Mouse (Mus musculus) embryonic facial prominence, embryonic 12.5 days (tissue): ENCODE measurements around the gene Gm21987. TPM values are rescaled to one million over a fixed set of nuclear protein-coding genes. Genes with fewer than 3 reads are reported as not detected.

Experiments used
- ATAC-seq: fragments of 200-750 bp; cut with Nextera tagmentation; 2 replicates; pipeline ENCODE4 v1.8.0; 2017; ENCODE audit not compliant: insufficient number of reproducible peaks, insufficient read depth, low FRiP score, low TSS enrichment
- H3K27ac ChIP-seq: fragments of 300-500 bp; sonication (generic); 2 replicates; pipeline ENCODE4 v1.5.1; 2016; ENCODE audit warnings: mild to moderate bottlenecking
- H3K27me3 ChIP-seq: fragments of 300-500 bp; sonication (generic); 2 replicates; pipeline ENCODE4 v1.6.1; 2016; ENCODE audit warnings: mild to moderate bottlenecking, moderate library complexity
- H3K36me3 ChIP-seq: fragments of 300-500 bp; sonication (generic); 2 replicates; pipeline ENCODE4 v1.6.1; 2016; ENCODE audit warnings: mild to moderate bottlenecking
- H3K4me1 ChIP-seq: fragments of 300-500 bp; sonication (generic); 2 replicates; pipeline ENCODE4 v1.6.1; 2016
- H3K4me2 ChIP-seq: fragments of 300-500 bp; sonication (generic); replicated peaks from 2 replicates; pipeline ENCODE4 v1.6.1; 2016; ENCODE audit warnings: mild to moderate bottlenecking, moderate library complexity
- H3K4me3 ChIP-seq: fragments of 300-500 bp; sonication (generic); 2 replicates; pipeline ENCODE4 v1.5.1; 2016; ENCODE audit warnings: mild to moderate bottlenecking
- H3K9ac ChIP-seq: fragments of 300-500 bp; sonication (generic); 2 replicates; pipeline ENCODE4 v1.6.1; 2016; ENCODE audit warnings: mild to moderate bottlenecking, moderate library complexity
- H3K9me3 ChIP-seq: fragments of 300-500 bp; sonication (generic); 2 replicates; pipeline ENCODE4 v1.6.1; 2016; ENCODE audit warnings: mild to moderate bottlenecking, moderate library complexity
- WGBS: fragments of 180-500 bp; shearing (Covaris S2); methylation state at CpG from one replicate; pipeline ENCODE4 v1.1.7; 2016; 5-methylcytosine and 5-hydroxymethylcytosine counted together
- polyA plus RNA-seq: library from polyadenylated mRNA; unstranded; fragments of >200 nt; fragmentation: Nextera tagmentation; extraction: Ambion mirVana; gene quantifications from 2 replicates; pipeline ENCODE4 v1.2.1, GENCODE M21; 2016

Gene Gm21987
- polyA plus RNA-seq, 1 experiment from 2014 or later, result not detected

GRCm38 (mm10) chr16:38373941-38374340 lies 27.1 kb downstream of the Gm21987 start:
- no peak overlapping the region for H3K4me2 ChIP-seq
- no peaks in the 10 kb centered on the region for H3K36me3 ChIP-seq
- H3K27ac ChIP-seq, result no peak overlapping the region
- H3K27me3 ChIP-seq, result no peaks in the 10 kb centered on the region
- no peak overlapping the region for H3K4me3 ChIP-seq
- no peaks in the 10 kb centered on the region for H3K9me3 ChIP-seq
- WGBS, result 85% methylated on average over 16 of the region's 16 CpGs
- no peak for ATAC-seq
- H3K9ac ChIP-seq, result no peak overlapping the region
- H3K4me1 ChIP-seq, result peaks cover 8% of the 10 kb centered on the region; the same call in 1 of the 2 replicates

GRCm38 (mm10) chr16:38374379-38375140 lies 27.7 kb downstream of the Gm21987 start:
- Histone ChIP-seq H3K4me2 (no peak overlapping the region), H3K4me3 (no peak overlapping the region), H3K9ac (no peak overlapping the region), H3K27me3 (no peaks in the 10 kb centered on the region), H3K36me3 (no peaks in the 10 kb centered on the region), H3K27ac (no peak overlapping the region), H3K4me1 (peaks cover 8% of the 10 kb centered on the region; the same call in 1 of the 2 replicates), H3K9me3 (no peaks in the 10 kb centered on the region)
- no peak for ATAC-seq
- WGBS, result 76% methylated on average over 10 of the region's 10 CpGs

GRCm38 (mm10) chr16:38375182-38375581 lies 28.3 kb downstream of the Gm21987 start:
- WGBS, result 80% methylated on average over 7 of the region's 7 CpGs
- ATAC-seq, result no peak
- Histone ChIP-seq H3K4me2 (no peak overlapping the region), H3K27ac (no peak overlapping the region), H3K4me3 (no peak overlapping the region), H3K4me1 (peaks cover 8% of the 10 kb centered on the region; the same call in 1 of the 2 replicates), H3K9ac (no peak overlapping the region), H3K9me3 (no peaks in the 10 kb centered on the region), H3K36me3 (no peaks in the 10 kb centered on the region), H3K27me3 (no peaks in the 10 kb centered on the region)

- Histone ChIP-seq H3K4me1 (peaks cover 8% of the 10 kb centered on the region; the same call in 1 of the 2 replicates), H3K36me3 (no peaks in the 10 kb centered on the region), H3K27me3 (no peaks in the 10 kb centered on the region), H3K4me2 (peak overlapping the region; percentile 42), H3K9me3 (no peaks in the 10 kb centered on the region), H3K9ac (0 out of 2 replicates have a peak overlapping the region, but pooled peaks have one; percentile 25), H3K4me3 (peak overlapping the region; percentile 13), H3K27ac (peak overlapping the region; percentile 52)
- ATAC-seq, result peak; percentile 70; the same call in 1 of the 2 replicates
- WGBS, result 28% methylated on average over 17 of the region's 17 CpGs
Measured at GRCm38 (mm10) chr16:38376163-38376840, 29.5 kb downstream of the Gm21987 start.

- H3K36me3 ChIP-seq, result no peaks in the 10 kb centered on the region
- H3K4me3 ChIP-seq, result peak overlapping the region; percentile 13; the same call in 1 of the 2 replicates
- peak overlapping the region; percentile 52; the same call in 1 of the 2 replicates for H3K27ac ChIP-seq
- 55% methylated on average over 8 of the region's 8 CpGs for WGBS
- ATAC-seq, result 0 out of 2 replicates have a peak, but pooled peaks have one; percentile 12
- H3K4me2 ChIP-seq, result peak overlapping the region; percentile 42
- H3K9me3 ChIP-seq, result no peaks in the 10 kb centered on the region
- H3K27me3 ChIP-seq, result no peaks in the 10 kb centered on the region
- peaks cover 8% of the 10 kb centered on the region; the same call in 1 of the 2 replicates for H3K4me1 ChIP-seq
- H3K9ac ChIP-seq, result 0 out of 2 replicates have a peak overlapping the region, but pooled peaks have one; percentile 25
Measured at GRCm38 (mm10) chr16:38376841-38377249, 30.0 kb downstream of the Gm21987 start.

- Histone ChIP-seq H3K27ac (no peak overlapping the region), H3K36me3 (no peaks in the 10 kb centered on the region), H3K9ac (no peak overlapping the region), H3K4me2 (no peak overlapping the region), H3K27me3 (no peaks in the 10 kb centered on the region), H3K4me1 (peaks cover 8% of the 10 kb centered on the region; the same call in 1 of the 2 replicates), H3K4me3 (no peak overlapping the region), H3K9me3 (no peaks in the 10 kb centered on the region)
- 86% methylated on average over 6 of the region's 6 CpGs for WGBS
- no peak for ATAC-seq
Measured at GRCm38 (mm10) chr16:38377546-38377945, 30.7 kb downstream of the Gm21987 start.

DNA sequence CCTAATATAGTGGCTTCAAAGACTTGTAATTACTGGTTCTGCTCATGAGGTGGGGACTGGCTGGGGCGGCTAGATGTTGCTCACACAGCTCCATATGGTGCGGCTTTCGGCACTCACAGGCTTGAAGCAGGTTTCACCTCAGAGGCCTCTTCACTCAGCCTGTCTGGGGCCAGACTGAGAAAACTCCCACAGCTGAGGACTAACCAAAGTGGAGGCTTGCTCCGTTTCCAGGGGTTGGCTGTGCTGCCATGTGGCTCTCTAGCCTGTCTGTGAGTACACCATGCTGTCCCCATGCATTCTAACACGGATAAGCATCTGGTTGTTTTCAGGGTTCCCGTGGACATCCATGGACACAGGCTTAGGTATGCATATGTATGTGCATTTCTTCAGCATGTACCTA lies 31.8 kb downstream of the Gm21987 start:
- WGBS, result 72% methylated on average over 6 of the region's 6 CpGs
- Histone ChIP-seq H3K36me3 (no peaks in the 10 kb centered on the region), H3K9me3 (no peaks in the 10 kb centered on the region), H3K9ac (no peak overlapping the region), H3K4me1 (peaks cover 8% of the 10 kb centered on the region; the same call in 1 of the 2 replicates), H3K27me3 (no peaks in the 10 kb centered on the region), H3K27ac (no peak overlapping the region), H3K4me2 (no peak overlapping the region), H3K4me3 (no peak overlapping the region)
- ATAC-seq, result 0 out of 2 replicates have a peak, but pooled peaks have one; percentile 17

DNA sequence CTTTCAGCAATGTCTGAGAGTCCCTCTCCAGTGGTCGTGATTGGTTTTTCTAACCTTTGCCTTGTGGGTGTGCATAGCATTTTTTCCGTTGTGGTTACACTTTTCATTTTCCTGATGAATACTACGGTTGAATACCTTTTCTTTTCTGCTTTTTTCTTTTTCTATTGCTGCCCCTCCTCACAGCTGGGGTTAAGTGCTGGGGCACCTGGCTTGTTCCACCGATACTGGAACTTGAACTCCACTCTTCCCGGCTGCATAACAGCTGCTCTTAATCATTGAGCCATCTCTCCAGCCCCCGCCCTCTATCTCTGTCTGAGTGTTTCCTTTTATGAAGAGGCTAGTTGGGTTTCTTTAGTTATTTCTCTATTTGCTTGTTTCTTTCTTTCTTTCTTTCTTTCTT lies 32.2 kb downstream of the Gm21987 start:
- ATAC-seq, result no peak
- H3K27ac ChIP-seq, result no peak overlapping the region
- 27% methylated on average over 6 of the region's 6 CpGs for WGBS

DNA sequence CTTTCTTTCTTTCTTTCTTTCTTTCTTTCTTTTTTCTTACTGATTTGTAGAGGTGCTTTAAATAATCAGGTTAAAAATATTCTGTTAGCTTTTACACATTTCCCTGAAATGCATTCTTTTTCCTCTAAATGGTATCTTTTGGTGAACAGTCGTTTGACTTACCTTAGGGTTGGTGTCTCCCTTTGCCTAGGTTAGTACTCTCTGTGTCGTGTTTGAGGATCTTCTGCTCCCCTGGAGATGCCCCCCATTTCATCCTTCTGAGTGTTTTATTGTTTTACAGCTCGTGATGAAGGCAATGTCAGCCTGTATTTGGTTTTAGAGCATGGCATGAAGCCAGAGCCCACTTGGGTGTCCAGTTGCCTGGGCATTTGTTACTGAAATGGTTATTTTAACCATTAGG lies 32.7 kb downstream of the Gm21987 start:
- H3K27ac ChIP-seq, result no peak overlapping the region
- peaks cover 8% of the 10 kb centered on the region; the same call in 1 of the 2 replicates for H3K4me1 ChIP-seq
- no peaks in the 10 kb centered on the region for H3K9me3 ChIP-seq
- H3K4me2 ChIP-seq, result no peak overlapping the region
- ATAC-seq, result no peak
- H3K36me3 ChIP-seq, result no peaks in the 10 kb centered on the region
- H3K4me3 ChIP-seq, result no peak overlapping the region
- H3K9ac ChIP-seq, result no peak overlapping the region
- 69% methylated on average over 3 of the region's 3 CpGs for WGBS
- H3K27me3 ChIP-seq, result no peaks in the 10 kb centered on the region

More for the DNA sequence above, 32.2 kb downstream of the Gm21987 start:
- H3K4me3 ChIP-seq, result no peak overlapping the region
- peaks cover 8% of the 10 kb centered on the region; the same call in 1 of the 2 replicates for H3K4me1 ChIP-seq
- no peak overlapping the region for H3K9ac ChIP-seq
- no peak overlapping the region for H3K4me2 ChIP-seq
- no peaks in the 10 kb centered on the region for H3K9me3 ChIP-seq
- H3K27me3 ChIP-seq, result no peaks in the 10 kb centered on the region
- no peaks in the 10 kb centered on the region for H3K36me3 ChIP-seq

DNA sequence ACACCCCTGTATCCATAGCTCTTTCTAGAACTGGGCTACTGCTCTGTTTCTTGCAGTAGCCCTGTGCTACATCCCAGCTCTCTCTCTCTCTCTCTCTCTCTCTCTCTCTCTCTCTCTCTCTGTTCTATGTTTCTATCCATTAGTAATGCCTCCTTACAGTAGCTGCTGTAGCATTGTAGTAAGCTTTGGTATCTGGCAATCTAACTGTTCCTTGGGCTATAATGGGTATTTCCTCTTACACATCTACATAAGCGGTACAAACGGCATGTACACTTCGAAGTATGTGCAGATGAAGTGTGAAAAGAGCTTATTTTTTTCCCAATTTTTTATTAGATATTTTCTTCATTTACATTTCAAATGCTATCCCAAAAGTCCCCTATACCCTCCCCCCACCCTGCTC lies 33.1 kb downstream of the Gm21987 start:
- ATAC-seq, result no peak

DNA sequence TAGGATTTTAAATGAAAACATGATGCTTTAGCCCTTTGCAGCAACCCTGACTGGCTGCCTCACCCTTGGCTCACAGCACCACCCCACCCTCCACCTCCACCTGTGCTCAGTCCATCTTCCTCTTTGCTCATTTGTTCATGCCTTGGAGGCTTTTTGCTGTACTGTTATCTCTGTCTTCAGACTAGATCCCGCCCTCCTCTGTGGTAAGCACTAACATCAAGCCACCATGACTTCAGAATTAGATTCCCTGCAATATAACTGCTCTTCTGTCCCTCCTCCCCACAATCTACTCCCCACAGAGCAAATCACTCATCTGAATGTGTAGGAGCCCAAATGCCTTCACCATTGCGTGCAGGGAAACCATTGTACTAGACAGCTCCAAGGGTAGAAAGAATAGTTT lies 36.8 kb downstream of the Gm21987 start:
- Histone ChIP-seq H3K9ac (no peak overlapping the region), H3K27ac (no peak overlapping the region), H3K4me2 (no peak overlapping the region), H3K4me3 (no peak overlapping the region), H3K9me3 (no peaks in the 10 kb centered on the region), H3K27me3 (no peaks in the 10 kb centered on the region), H3K4me1 (no peaks in the 10 kb centered on the region), H3K36me3 (no peaks in the 10 kb centered on the region)
- ATAC-seq, result no peak
- 85% methylated on average over 2 of the region's 2 CpGs for WGBS

More for the DNA sequence above, 33.1 kb downstream of the Gm21987 start:
- H3K4me3 ChIP-seq, result no peak overlapping the region
- H3K4me2 ChIP-seq, result no peak overlapping the region
- WGBS, result 96% methylated on average over 3 of the region's 3 CpGs
- no peaks in the 10 kb centered on the region for H3K9me3 ChIP-seq
- H3K27ac ChIP-seq, result no peak overlapping the region
- no peaks in the 10 kb centered on the region for H3K36me3 ChIP-seq
- H3K4me1 ChIP-seq, result peaks cover 8% of the 10 kb centered on the region; the same call in 1 of the 2 replicates
- no peaks in the 10 kb centered on the region for H3K27me3 ChIP-seq
- no peak overlapping the region for H3K9ac ChIP-seq
